Mouse (Mus musculus): ENCODE measurements around the gene Btbd35f15.
"Not testable (repeated sequence)": the region's sequence is repeated elsewhere in the genome, so short reads cannot be mapped to it uniquely, and the experiment has no call there.

Btbd35f15 gene

DNA sequence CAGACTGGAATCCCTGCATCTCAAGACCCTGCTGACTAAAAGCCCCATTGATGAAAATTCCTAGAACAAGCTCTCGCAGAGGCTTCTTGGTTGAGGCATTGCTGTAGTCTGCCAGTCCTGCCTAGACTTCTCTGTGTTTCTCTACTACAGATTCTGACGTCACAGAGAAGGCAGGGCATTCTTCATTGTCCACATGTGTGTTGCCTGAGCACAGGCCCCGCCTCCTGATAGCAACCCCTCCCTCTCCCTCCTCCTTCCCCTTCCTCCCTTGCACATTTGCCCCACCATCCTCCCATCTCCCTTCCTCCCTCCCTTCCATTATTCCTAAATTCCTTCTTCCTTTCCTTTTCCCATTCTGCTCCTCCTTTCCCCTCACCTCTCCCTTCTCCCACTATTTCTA, at the start of gene Btbd35f15:
Gene Btbd35f15, minus strand, starts transcription at position 101 of the 400 bp plus-strand sequence.
- DNase-seq (ENCODE audit: low read depth, low spot score) = not testable (repeated sequence)

Measured in R1 (cell line).